21 mouse cellular contexts compared by ENCODE assay signal in the genomic region with DNA sequence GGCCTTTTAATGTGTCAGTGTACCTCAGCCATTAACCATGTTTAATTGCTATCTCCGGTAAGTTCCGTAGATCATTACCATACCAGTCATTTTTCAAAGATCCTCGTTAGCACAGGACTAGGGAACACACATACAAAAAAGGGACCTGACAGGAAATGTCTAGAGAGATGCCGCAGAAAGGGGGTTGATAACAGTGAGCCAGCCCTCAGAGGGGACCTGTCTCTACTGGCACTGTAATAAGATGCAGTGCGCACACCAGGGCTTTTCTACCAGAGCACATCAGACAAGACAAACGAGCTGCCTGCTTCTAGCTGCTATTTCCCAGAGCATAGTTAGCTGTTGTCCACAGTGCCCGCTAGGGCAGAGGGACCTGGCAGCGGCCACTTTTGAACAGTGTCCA.
DNase-seq lines count a peak whose midpoint lies in the region; ATAC-seq and TF ChIP-seq lines count a peak whose summit lies in the region.
"Had no signal": no experiment of that assay in that cellular context is flagged by ENCODE, and none has a peak within 500 bp of the region (broad histone marks: within the 10 kb centered on the region; RNA-seq: fewer than 3 reads in every experiment).

No protein-coding gene starts in this region.

- ATAC-seq in forebrain, embryonic 14.5 days: no peak
- no peak for ATAC-seq in midbrain, embryonic 13.5 days
- ATAC-seq in midbrain, embryonic 11.5 days (ENCODE audit: low FRiP score): no peak
- ATAC-seq in hindbrain, postnatal 0 days: 0 out of 2 replicates have a peak, but pooled peaks have one; percentile 41
- ATAC-seq in frontal cortex, adult (ENCODE audit: low TSS enrichment): no peak
- ATAC-seq: intestine, postnatal 0 days had no signal

- H3K4me1 ChIP-seq in forebrain, embryonic 10.5 days: peaks cover 48% of the 10 kb centered on the region
- peaks cover 20% of the 10 kb centered on the region for H3K4me1 ChIP-seq in forebrain, embryonic 14.5 days (ENCODE audit: control insufficient read depth, insufficient read depth, low read length)
- peaks cover 41% of the 10 kb centered on the region for H3K4me1 ChIP-seq in midbrain, embryonic 13.5 days (replicated peaks)
- H3K4me1 ChIP-seq in midbrain, embryonic 11.5 days (ENCODE audit: control insufficient read depth, insufficient read depth, low read length): peaks cover 29% of the 10 kb centered on the region
- peaks cover 18% of the 10 kb centered on the region for H3K4me1 ChIP-seq in hindbrain, postnatal 0 days (ENCODE audit: insufficient read depth, low read length)
- H3K4me1 ChIP-seq: megakaryocyte, embryonic 14.5 days had no signal

- no peak for DNase-seq in forebrain, embryonic 10.5 days (ENCODE audit: extremely low spot score, low spot score)
- DNase-seq in forebrain, embryonic 14.5 days (ENCODE audit: low spot score): no peak
- DNase-seq in midbrain, embryonic 11.5 days (ENCODE audit: low spot score, missing footprints): no peak
- DNase-seq in hindbrain, postnatal 0 days (ENCODE audit: low spot score): no peak
- no peak for DNase-seq in ovary, adult 18-20 months (ENCODE audit: low spot score)
- DNase-seq in gastrocnemius, adult 2 months: no peak
- DNase-seq: adrenal gland, adult 8-10 months; cerebellum, adult 11-12 months; heart, postnatal 36 days; kidney, postnatal 25 days; lung, postnatal 14 days; right cerebral cortex, postnatal 4 days; thymus, postnatal 4 days had no signal

- no peaks in the 10 kb centered on the region for H3K9me3 ChIP-seq in forebrain, embryonic 10.5 days
- no peaks in the 10 kb centered on the region for H3K9me3 ChIP-seq in forebrain, embryonic 14.5 days (replicated peaks; ENCODE audit: control insufficient read depth, low read length)
- H3K9me3 ChIP-seq in midbrain, embryonic 13.5 days: no peaks in the 10 kb centered on the region
- H3K9me3 ChIP-seq in midbrain, embryonic 11.5 days (ENCODE audit: control insufficient read depth, low read length): no peaks in the 10 kb centered on the region
- no peaks in the 10 kb centered on the region for H3K9me3 ChIP-seq in hindbrain, postnatal 0 days (ENCODE audit: low read length)
- H3K9me3 ChIP-seq: heart, embryonic 12.5 days; limb, embryonic 15.5 days had no signal

- H3K27ac ChIP-seq in forebrain, embryonic 10.5 days: 0 out of 2 replicates have a peak overlapping the region, but pooled peaks have one; percentile 0
- no peak overlapping the region for H3K27ac ChIP-seq in forebrain, embryonic 14.5 days (ENCODE audit: low read depth, low read length)
- peak overlapping the region; percentile 36 for H3K27ac ChIP-seq in midbrain, embryonic 13.5 days
- H3K27ac ChIP-seq in midbrain, embryonic 11.5 days (ENCODE audit: low read depth, low read length): no peak overlapping the region
- H3K27ac ChIP-seq in hindbrain, postnatal 0 days: 0 out of 2 replicates have a peak overlapping the region, but pooled peaks have one; percentile 16
- no peak overlapping the region for H3K27ac ChIP-seq in gastrocnemius, adult 2 months
- H3K27ac ChIP-seq: left cerebral cortex, adult 2 months; limb, embryonic 15.5 days had no signal

- no peaks in the 10 kb centered on the region for H3K36me3 ChIP-seq in forebrain, embryonic 10.5 days (replicated peaks)
- no peaks in the 10 kb centered on the region for H3K36me3 ChIP-seq in forebrain, embryonic 14.5 days (ENCODE audit: control insufficient read depth, insufficient read depth, low read length)
- no peaks in the 10 kb centered on the region for H3K36me3 ChIP-seq in midbrain, embryonic 13.5 days
- no peaks in the 10 kb centered on the region for H3K36me3 ChIP-seq in midbrain, embryonic 11.5 days (ENCODE audit: control insufficient read depth, insufficient read depth, low read length)
- no peaks in the 10 kb centered on the region for H3K36me3 ChIP-seq in hindbrain, postnatal 0 days (ENCODE audit: insufficient read depth, low read length)
- H3K36me3 ChIP-seq: heart, embryonic 12.5 days; limb, embryonic 15.5 days had no signal

- TF ChIP-seq CTCF in hindbrain, postnatal 0 days (IDR thresholded peaks at IDR 0.05; ENCODE audit: low read depth): peak; percentile 11
- TF ChIP-seq CTCF in gastrocnemius, adult 2 months (IDR thresholded peaks at IDR 0.05): no peak

- intact Hi-C loops in gastrocnemius, adult 2 months (cut with DNase I): no loop called here

- H3K9ac ChIP-seq in forebrain, embryonic 14.5 days (ENCODE audit: low read length): no peak overlapping the region
- H3K9ac ChIP-seq in midbrain, embryonic 13.5 days (replicated peaks): no peak overlapping the region
- no peak overlapping the region for H3K9ac ChIP-seq in midbrain, embryonic 11.5 days (ENCODE audit: low read length)
- no peak overlapping the region for H3K9ac ChIP-seq in hindbrain, postnatal 0 days (replicated peaks; ENCODE audit: low read length)
- H3K9ac ChIP-seq: heart, embryonic 12.5 days; limb, embryonic 15.5 days had no signal

- no peak overlapping the region for H3K4me2 ChIP-seq in forebrain, embryonic 14.5 days (ENCODE audit: low read length)
- no peak overlapping the region for H3K4me2 ChIP-seq in midbrain, embryonic 13.5 days (replicated peaks)
- no peak overlapping the region for H3K4me2 ChIP-seq in midbrain, embryonic 11.5 days
- no peak overlapping the region for H3K4me2 ChIP-seq in hindbrain, postnatal 0 days (ENCODE audit: low read depth, low read length)
- H3K4me2 ChIP-seq: heart, embryonic 12.5 days; limb, embryonic 15.5 days had no signal

- peaks cover 14% of the 10 kb centered on the region for H3K27me3 ChIP-seq in forebrain, embryonic 10.5 days (ENCODE audit: poor library complexity, severe bottlenecking)
- H3K27me3 ChIP-seq in forebrain, embryonic 14.5 days (replicated peaks; ENCODE audit: control insufficient read depth, insufficient read depth, low read length): no peaks in the 10 kb centered on the region
- no peaks in the 10 kb centered on the region for H3K27me3 ChIP-seq in midbrain, embryonic 13.5 days
- no peaks in the 10 kb centered on the region for H3K27me3 ChIP-seq in midbrain, embryonic 11.5 days (ENCODE audit: control insufficient read depth, insufficient read depth, low read length)
- no peaks in the 10 kb centered on the region for H3K27me3 ChIP-seq in hindbrain, postnatal 0 days (ENCODE audit: insufficient read depth, low read length)
- H3K27me3 ChIP-seq: heart, embryonic 12.5 days; limb, embryonic 15.5 days; megakaryocyte, embryonic 14.5 days had no signal

- no peak overlapping the region for H3K4me3 ChIP-seq in forebrain, embryonic 10.5 days
- no peak overlapping the region for H3K4me3 ChIP-seq in forebrain, embryonic 14.5 days (ENCODE audit: low read depth, low read length)
- no peak overlapping the region for H3K4me3 ChIP-seq in midbrain, embryonic 13.5 days (replicated peaks)
- H3K4me3 ChIP-seq in midbrain, embryonic 11.5 days (ENCODE audit: low read depth, low read length): no peak overlapping the region
- no peak overlapping the region for H3K4me3 ChIP-seq in hindbrain, postnatal 0 days (ENCODE audit: low read length)
- H3K4me3 ChIP-seq in gastrocnemius, adult 2 months: no peak overlapping the region
- H3K4me3 ChIP-seq: erythroblast, embryonic 14.5 days; heart, embryonic 12.5 days; left cerebral cortex, adult 2 months; limb, embryonic 15.5 days; megakaryocyte, embryonic 14.5 days had no signal

- WGBS in forebrain, embryonic 10.5 days: 83% methylated on average over 8 of the region's 8 CpGs
- WGBS in forebrain, embryonic 14.5 days: 46% methylated on average over 8 of the region's 8 CpGs
- WGBS in midbrain, embryonic 13.5 days: 65% methylated on average over 8 of the region's 8 CpGs
- WGBS in midbrain, embryonic 11.5 days: 93% methylated on average over 8 of the region's 8 CpGs
- WGBS in hindbrain, postnatal 0 days: 49% methylated on average over 8 of the region's 8 CpGs

Comparison
In these comparisons a context has a peak if more than half of its experiments do, and no peak if none do; other contexts are left out.
1. H3K27ac ChIP-seq: peak in forebrain, embryonic 10.5 days (single experiment), midbrain, embryonic 13.5 days (single experiment) and hindbrain, postnatal 0 days (single experiment); none in forebrain, embryonic 14.5 days (single experiment), midbrain, embryonic 11.5 days (single experiment) and gastrocnemius, adult 2 months (single experiment).